Mouse (Mus musculus): ENCODE measurements around the gene Tomm6. TPM values are rescaled to one million over a fixed set of nuclear protein-coding genes. Genes with fewer than 3 reads are reported as not detected.

Gene Tomm6
- polyA plus RNA-seq, 1 experiment from 2014 or later, result 441 TPM

DNA sequence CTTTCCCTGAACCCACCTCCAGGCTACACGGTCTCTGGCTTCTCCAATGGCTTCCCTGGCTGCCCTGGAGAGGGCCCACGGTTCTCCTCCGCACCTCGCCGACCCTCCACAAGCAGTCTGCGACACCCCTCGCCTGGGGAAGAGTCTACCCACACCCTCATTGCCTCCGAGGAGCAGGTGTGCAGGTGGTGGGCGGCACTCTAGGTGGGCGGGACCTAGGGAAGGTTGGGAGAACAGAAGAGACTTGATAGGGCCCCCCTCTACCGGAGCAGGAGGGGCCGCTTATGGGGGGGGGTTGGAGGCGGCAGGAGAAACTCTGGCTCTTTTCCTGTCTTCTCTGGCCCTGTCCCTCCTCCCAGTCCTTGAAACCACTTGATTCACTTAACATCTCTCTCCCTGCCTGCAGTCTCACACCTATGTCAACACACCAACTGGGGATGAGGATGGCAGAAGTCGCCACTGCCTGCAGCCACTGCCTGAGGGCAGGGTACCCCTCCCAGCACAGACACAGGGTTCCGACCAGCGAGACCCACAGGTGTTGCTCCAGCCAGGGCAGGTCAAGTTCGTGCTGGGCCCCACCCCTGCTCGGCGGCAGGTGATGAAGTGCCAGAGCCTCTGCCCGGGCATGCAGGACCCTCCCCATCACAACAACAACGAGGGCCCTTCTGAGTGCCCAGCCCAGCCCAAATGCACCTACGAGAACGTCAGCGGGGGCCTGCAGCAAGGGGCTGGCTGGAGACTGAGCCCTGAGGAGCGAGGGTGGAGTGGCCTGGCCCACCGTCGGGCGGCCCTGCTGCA, 14.6 kb upstream of the Tomm6 start:
- Histone ChIP-seq H3K27me3 (ENCODE audit: control insufficient read depth, insufficient read depth, low read length) (peaks cover 11% of the 10 kb centered on the region; the same call in 1 of the 2 replicates), H3K4me3 (ENCODE audit: low read depth, low read length) (no peak overlapping the region), H3K4me1 (ENCODE audit: control insufficient read depth, insufficient read depth, low read length) (0 out of 2 replicates have a peak, but pooled peaks cover 8% of the 10 kb centered on the region), H3K4me2 (ENCODE audit: low read depth, severe bottlenecking) (0 out of 2 replicates have a peak overlapping the region, but pooled peaks have one; percentile 10), H3K9me3 (ENCODE audit: control insufficient read depth, low read length) (no peaks in the 10 kb centered on the region), H3K36me3 (ENCODE audit: control insufficient read depth, insufficient read depth, low read length) (0 out of 2 replicates have a peak, but pooled peaks cover 3% of the 10 kb centered on the region), H3K27ac (replicated peaks; ENCODE audit: low read depth, low read length) (no peak overlapping the region), H3K9ac (ENCODE audit: low read length) (no peak overlapping the region)
- WGBS, result 30% methylated on average over 28 of the region's 28 CpGs
- ATAC-seq (ENCODE audit: insufficient number of reproducible peaks, low FRiP score, low TSS enrichment, low read depth) (no peak), DNase-seq (ENCODE audit: low spot score) (no peak)

DNA sequence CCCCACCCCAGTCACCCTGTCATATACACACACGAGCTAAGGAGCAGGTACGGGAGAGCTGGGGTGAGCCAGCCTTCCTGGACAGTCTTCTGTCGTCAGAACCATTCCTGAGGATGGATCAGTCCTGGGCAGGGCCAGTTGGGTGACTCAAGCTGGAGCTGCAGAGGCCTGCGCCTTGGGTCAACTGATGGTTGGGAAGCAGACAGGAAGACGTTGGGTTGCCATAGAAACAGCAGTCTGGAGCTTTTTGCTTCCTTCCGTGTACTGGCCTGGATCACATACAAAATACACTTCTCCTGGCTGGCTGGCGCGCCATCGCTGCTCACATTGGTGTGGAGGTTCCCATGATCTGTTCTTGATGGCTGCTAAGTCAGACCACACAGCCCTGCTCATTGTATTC, 13.6 kb upstream of the Tomm6 start:
- WGBS, result 79% methylated on average over 9 of the region's 9 CpGs
- ATAC-seq (ENCODE audit: insufficient number of reproducible peaks, low FRiP score, low TSS enrichment, low read depth) (no peak), DNase-seq (ENCODE audit: low spot score) (no peak)
- H3K9me3 ChIP-seq (ENCODE audit: control insufficient read depth, low read length), result no peaks in the 10 kb centered on the region
- H3K9ac ChIP-seq (ENCODE audit: low read length), result no peak overlapping the region
- no peak overlapping the region for H3K27ac ChIP-seq (replicated peaks; ENCODE audit: low read depth, low read length)
- 0 out of 2 replicates have a peak, but pooled peaks cover 8% of the 10 kb centered on the region for H3K4me1 ChIP-seq (ENCODE audit: control insufficient read depth, insufficient read depth, low read length)
- H3K27me3 ChIP-seq (ENCODE audit: control insufficient read depth, insufficient read depth, low read length), result peaks cover 11% of the 10 kb centered on the region; the same call in 1 of the 2 replicates
- no peak overlapping the region for H3K4me2 ChIP-seq (ENCODE audit: low read depth, severe bottlenecking)
- H3K36me3 ChIP-seq (ENCODE audit: control insufficient read depth, insufficient read depth, low read length), result 0 out of 2 replicates have a peak, but pooled peaks cover 3% of the 10 kb centered on the region
- no peak overlapping the region for H3K4me3 ChIP-seq (ENCODE audit: low read depth, low read length)

DNA sequence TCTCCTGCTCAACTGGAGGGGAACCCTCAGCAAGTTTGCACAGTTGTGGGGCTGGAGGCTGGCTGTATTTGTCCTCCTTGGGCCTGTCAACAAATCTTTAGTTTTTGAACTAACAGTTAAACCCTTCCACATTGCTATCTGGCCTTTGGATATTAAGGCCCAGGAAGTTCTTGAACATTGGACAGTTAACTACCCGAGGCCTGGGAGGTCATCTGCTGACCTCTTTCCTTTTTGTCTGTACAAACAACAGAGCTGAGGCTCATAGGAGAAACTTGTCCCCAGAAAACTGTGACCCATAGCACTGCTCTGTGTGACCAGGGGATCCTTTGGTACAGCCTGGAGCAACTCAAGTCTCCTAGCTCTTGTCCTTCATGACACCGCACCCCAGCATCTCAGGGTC, 10.9 kb upstream of the Tomm6 start:
- Histone ChIP-seq H3K27me3 (ENCODE audit: control insufficient read depth, insufficient read depth, low read length) (peaks cover 11% of the 10 kb centered on the region; the same call in 1 of the 2 replicates), H3K27ac (replicated peaks; ENCODE audit: low read depth, low read length) (no peak overlapping the region), H3K4me3 (ENCODE audit: low read depth, low read length) (no peak overlapping the region), H3K9me3 (ENCODE audit: control insufficient read depth, low read length) (no peaks in the 10 kb centered on the region), H3K36me3 (ENCODE audit: control insufficient read depth, insufficient read depth, low read length) (0 out of 2 replicates have a peak, but pooled peaks cover 3% of the 10 kb centered on the region), H3K4me2 (ENCODE audit: low read depth, severe bottlenecking) (no peak overlapping the region), H3K4me1 (ENCODE audit: control insufficient read depth, insufficient read depth, low read length) (peaks cover 6% of the 10 kb centered on the region), H3K9ac (ENCODE audit: low read length) (no peak overlapping the region)
- ATAC-seq (ENCODE audit: insufficient number of reproducible peaks, low FRiP score, low TSS enrichment, low read depth), result no peak
- no peak for DNase-seq (ENCODE audit: low spot score)
- WGBS, result 83% methylated on average over 2 of the region's 2 CpGs

DNA sequence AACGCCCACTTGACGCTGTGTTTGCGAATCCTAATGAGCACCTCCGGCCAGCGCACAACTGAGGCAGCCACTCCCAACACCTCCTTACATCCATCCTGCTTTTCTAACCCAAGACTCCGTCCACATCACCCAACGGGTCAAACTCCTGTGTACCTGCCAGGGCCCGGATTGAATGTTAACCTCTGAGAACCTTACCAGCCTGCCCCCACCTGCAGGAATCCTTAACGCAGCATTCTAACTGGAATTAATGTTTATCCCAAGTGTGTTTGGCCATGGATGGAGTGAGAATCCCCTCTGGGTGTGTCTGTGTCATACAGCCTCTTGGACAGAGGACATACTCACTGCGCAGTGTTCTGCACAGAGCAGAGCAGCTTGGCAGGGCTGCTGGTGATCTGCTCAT, 10.0 kb upstream of the Tomm6 start:
- Histone ChIP-seq H3K4me3 (ENCODE audit: low read depth, low read length) (no peak overlapping the region), H3K4me2 (ENCODE audit: low read depth, severe bottlenecking) (no peak overlapping the region), H3K4me1 (ENCODE audit: control insufficient read depth, insufficient read depth, low read length) (peaks cover 7% of the 10 kb centered on the region), H3K27me3 (ENCODE audit: control insufficient read depth, insufficient read depth, low read length) (peaks cover 5% of the 10 kb centered on the region; the same call in 1 of the 2 replicates), H3K9me3 (ENCODE audit: control insufficient read depth, low read length) (no peaks in the 10 kb centered on the region), H3K9ac (ENCODE audit: low read length) (no peak overlapping the region), H3K36me3 (ENCODE audit: control insufficient read depth, insufficient read depth, low read length) (0 out of 2 replicates have a peak, but pooled peaks cover 2% of the 10 kb centered on the region), H3K27ac (replicated peaks; ENCODE audit: low read depth, low read length) (no peak overlapping the region)
- DNase-seq (ENCODE audit: low spot score) (no peak), ATAC-seq (ENCODE audit: insufficient number of reproducible peaks, low FRiP score, low TSS enrichment, low read depth) (no peak)
- 90% methylated on average over 10 of the region's 10 CpGs for WGBS

DNA sequence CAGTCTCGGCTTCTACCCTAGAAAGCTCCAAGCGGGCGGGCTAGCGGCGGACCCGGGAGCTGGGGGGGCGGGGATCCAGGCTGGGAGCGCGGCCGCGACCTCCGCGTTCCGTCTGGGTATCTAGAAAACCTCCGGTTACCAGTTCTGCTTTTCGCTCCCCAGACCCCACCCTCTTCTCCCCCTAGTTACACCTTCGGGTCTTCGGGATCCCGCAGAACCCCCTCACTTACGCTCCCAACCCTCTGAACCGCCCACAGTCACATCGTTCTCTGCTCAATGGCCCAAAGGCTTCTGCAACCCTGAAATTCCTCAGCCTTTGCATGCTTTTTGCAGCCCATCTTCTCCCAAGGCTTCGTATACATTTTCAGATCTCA, 7.1 kb upstream of the Tomm6 start:
- peak overlapping the region; percentile 86 for H3K9ac ChIP-seq (ENCODE audit: low read length)
- no peaks in the 10 kb centered on the region for H3K9me3 ChIP-seq (ENCODE audit: control insufficient read depth, low read length)
- WGBS, result under 1% methylated on average over 20 of the region's 23 CpGs
- H3K27ac ChIP-seq (replicated peaks; ENCODE audit: low read depth, low read length), result no peak overlapping the region; the same call in 1 of the 2 replicates
- ATAC-seq (ENCODE audit: insufficient number of reproducible peaks, low FRiP score, low TSS enrichment, low read depth) (no peak), DNase-seq (ENCODE audit: low spot score) (no peak)
- H3K27me3 ChIP-seq (ENCODE audit: control insufficient read depth, insufficient read depth, low read length), result no peaks in the 10 kb centered on the region
- peak overlapping the region; percentile 69 for H3K4me3 ChIP-seq (ENCODE audit: low read depth, low read length)
- H3K4me2 ChIP-seq (ENCODE audit: low read depth, severe bottlenecking), result peak overlapping the region; percentile 78
- H3K36me3 ChIP-seq (ENCODE audit: control insufficient read depth, insufficient read depth, low read length), result no peaks in the 10 kb centered on the region
- H3K4me1 ChIP-seq (ENCODE audit: control insufficient read depth, insufficient read depth, low read length), result peaks cover 6% of the 10 kb centered on the region

DNA sequence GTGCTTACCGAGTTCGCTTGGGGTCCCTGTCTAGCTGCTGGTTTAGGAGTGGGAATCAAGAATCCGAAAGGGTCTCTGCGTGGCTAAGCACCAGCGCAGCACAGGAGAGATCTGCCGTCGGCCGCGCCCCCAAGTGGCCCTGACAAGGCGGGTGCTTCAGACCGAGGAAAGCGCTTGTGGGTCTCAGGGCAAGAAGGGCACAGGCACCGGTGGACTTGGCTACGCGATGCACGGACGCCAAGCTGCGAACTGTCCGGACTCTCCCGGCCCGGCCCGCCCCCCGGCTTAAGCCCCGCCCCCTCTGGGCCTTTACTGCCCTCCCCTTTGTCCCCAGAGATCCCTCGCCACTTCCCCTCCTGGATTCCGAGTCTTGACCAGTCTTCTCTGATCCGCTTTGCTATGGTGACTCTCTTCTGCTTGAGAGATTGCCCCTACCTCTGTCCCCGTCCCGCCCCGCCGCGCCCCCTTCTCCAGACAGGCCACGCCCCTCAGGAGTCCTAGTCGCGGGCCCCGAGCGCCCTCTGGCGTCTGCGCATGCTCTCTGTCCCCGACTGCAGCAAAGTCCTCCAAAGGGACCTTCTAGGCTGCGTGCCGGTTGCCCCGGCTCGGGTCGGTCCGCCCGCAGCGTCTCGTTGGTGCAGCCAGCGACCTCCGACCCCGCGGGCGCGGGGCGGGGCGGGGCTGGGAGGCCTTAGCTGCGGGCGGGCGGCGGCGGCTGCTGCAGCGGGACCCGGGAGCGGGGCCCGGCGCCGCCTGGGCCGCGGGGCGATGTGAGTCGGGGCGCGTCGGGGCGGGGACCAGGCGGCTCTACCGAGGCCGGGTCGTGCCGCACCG, 6.5 kb upstream of the Tomm6 start, which contains the start of gene Prickle4:
Gene Prickle4 (minus strand): TSS at position 234 of the 834 bp plus-strand sequence.
- H3K9me3 ChIP-seq (ENCODE audit: control insufficient read depth, low read length), result no peaks in the 10 kb centered on the region
- no peaks in the 10 kb centered on the region for H3K27me3 ChIP-seq (ENCODE audit: control insufficient read depth, insufficient read depth, low read length)
- H3K36me3 ChIP-seq (ENCODE audit: control insufficient read depth, insufficient read depth, low read length), result no peaks in the 10 kb centered on the region
- peak within 1 kb of the TSS; percentile 86 for H3K9ac ChIP-seq (ENCODE audit: low read length)
- H3K4me1 ChIP-seq (ENCODE audit: control insufficient read depth, insufficient read depth, low read length), result peaks cover 6% of the 10 kb centered on the region
- H3K4me2 ChIP-seq (ENCODE audit: low read depth, severe bottlenecking), result peak within 1 kb of the TSS; percentile 78
- DNase-seq (ENCODE audit: low spot score), result peak; percentile 99
- no peak within 1 kb of the TSS; the same call in 1 of the 2 replicates for H3K27ac ChIP-seq (replicated peaks; ENCODE audit: low read depth, low read length)
- WGBS, result under 1% methylated on average over 66 of the region's 82 CpGs
- peak within 1 kb of the TSS; percentile 69 for H3K4me3 ChIP-seq (ENCODE audit: low read depth, low read length)
- peak; percentile 90 for ATAC-seq (ENCODE audit: insufficient number of reproducible peaks, low FRiP score, low TSS enrichment, low read depth)

DNA sequence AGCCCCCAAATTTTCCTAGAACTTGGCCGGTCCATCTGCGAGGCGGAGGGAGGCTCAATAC, 6.1 kb upstream of the Tomm6 start, which contains the start of gene Gm21981:
Gene Gm21981 (minus strand): TSS at position 14 of the 61 bp plus-strand sequence.
- ATAC-seq (ENCODE audit: insufficient number of reproducible peaks, low FRiP score, low TSS enrichment, low read depth), result no peak
- no peaks in the 10 kb centered on the region for H3K27me3 ChIP-seq (ENCODE audit: control insufficient read depth, insufficient read depth, low read length)
- WGBS, result 0% methylated on average over 3 of the region's 3 CpGs

DNA sequence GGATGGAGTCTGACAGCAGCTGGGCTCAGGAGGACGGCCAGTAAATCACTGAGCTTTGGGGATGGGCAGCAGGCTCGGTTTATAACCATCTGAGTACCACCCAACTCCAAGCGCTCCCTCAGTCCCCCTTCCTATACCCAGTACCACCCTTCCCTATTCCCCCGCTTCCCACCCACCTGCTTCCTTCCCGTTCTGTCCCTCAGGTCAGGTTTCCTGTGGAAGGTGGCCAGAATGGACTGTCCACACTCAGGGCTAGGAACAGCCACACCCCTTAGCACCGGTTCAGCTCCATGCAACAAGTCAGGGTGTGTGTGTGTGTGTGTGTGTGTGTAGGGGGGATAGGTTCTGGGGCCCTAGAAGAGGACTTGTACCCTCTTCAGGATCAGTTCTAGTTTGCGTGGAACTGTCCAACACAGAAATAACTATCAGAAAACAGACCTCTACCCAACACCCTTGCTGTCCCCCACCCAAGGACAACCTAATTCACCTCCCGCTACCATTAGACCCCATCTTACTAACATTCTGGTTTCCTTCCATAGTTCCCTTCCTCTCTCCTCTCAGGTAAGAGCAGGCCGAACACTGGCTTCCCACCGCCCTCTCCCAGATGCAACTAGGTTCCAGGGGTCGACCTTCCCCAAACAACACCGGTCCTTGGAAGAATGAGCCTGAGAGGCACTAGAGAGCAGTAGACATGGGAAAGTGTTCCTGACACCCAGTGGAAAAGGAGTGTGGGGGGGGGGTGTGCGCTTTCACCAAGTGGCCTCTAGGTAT, 5.7 kb upstream of the Tomm6 start:
- Histone ChIP-seq H3K27me3 (ENCODE audit: control insufficient read depth, insufficient read depth, low read length) (no peaks in the 10 kb centered on the region), H3K27ac (replicated peaks; ENCODE audit: low read depth, low read length) (no peak overlapping the region), H3K4me2 (ENCODE audit: low read depth, severe bottlenecking) (peak overlapping the region; percentile 78), H3K9ac (ENCODE audit: low read length) (no peak overlapping the region; the same call in 1 of the 2 replicates), H3K36me3 (ENCODE audit: control insufficient read depth, insufficient read depth, low read length) (no peaks in the 10 kb centered on the region), H3K4me3 (ENCODE audit: low read depth, low read length) (peak overlapping the region; percentile 69), H3K4me1 (ENCODE audit: control insufficient read depth, insufficient read depth, low read length) (peaks cover 9% of the 10 kb centered on the region), H3K9me3 (ENCODE audit: control insufficient read depth, low read length) (no peaks in the 10 kb centered on the region)
- peak; percentile 3; the same call in 1 of the 2 replicates for ATAC-seq (ENCODE audit: insufficient number of reproducible peaks, low FRiP score, low TSS enrichment, low read depth)
- no peak for DNase-seq (ENCODE audit: low spot score)
- 39% methylated on average over 13 of the region's 13 CpGs for WGBS

More for the DNA sequence above, 6.1 kb upstream of the Tomm6 start, which contains the start of gene Gm21981:
- no peak for DNase-seq (ENCODE audit: low spot score)
- no peaks in the 10 kb centered on the region for H3K36me3 ChIP-seq (ENCODE audit: control insufficient read depth, insufficient read depth, low read length)
- peak within 1 kb of the TSS; percentile 69 for H3K4me3 ChIP-seq (ENCODE audit: low read depth, low read length)
- H3K27ac ChIP-seq (replicated peaks; ENCODE audit: low read depth, low read length), result no peak within 1 kb of the TSS; the same call in 1 of the 2 replicates
- no peaks in the 10 kb centered on the region for H3K9me3 ChIP-seq (ENCODE audit: control insufficient read depth, low read length)
- H3K4me2 ChIP-seq (ENCODE audit: low read depth, severe bottlenecking), result peak within 1 kb of the TSS; percentile 78
- peaks cover 7% of the 10 kb centered on the region for H3K4me1 ChIP-seq (ENCODE audit: control insufficient read depth, insufficient read depth, low read length)
- H3K9ac ChIP-seq (ENCODE audit: low read length), result peak within 1 kb of the TSS; percentile 86
